Mouse (Mus musculus): ENCODE measurements around the gene Ccnt1.

DNA sequence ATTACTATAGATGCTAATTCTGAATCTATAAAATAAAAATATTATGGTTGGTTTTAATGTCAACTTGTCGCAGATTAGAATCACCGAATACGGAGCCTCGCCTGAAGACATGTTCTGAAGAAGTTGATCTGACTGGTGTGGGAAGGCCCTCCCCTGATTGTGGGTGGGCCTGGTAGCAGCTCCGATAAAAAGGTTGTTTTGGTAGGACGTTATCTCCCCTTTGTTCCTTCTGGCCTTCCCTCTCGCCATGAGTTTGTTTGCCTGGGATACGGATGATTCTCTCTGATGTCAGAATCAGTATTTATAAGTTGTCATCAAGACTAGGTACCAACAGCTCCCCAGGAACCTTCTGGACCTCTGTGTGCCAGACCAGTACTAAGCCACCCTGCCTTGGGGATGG is 58.5 kb downstream of the Ccnt1 start:
- TF ChIP-seq CTCF (IDR thresholded peaks at IDR 0.05; ENCODE audit: borderline replicate concordance, insufficient read depth, low read length) = no peak
- TF ChIP-seq POLR2A (IDR thresholded peaks at IDR 0.05; ENCODE audit: low read depth, low read length) = 0 out of 2 replicates have a peak, but pooled peaks have one; percentile 4

Measured in embryonic fibroblast, embryonic 13.5 days (primary cell).